Mouse (Mus musculus): ENCODE measurements at regions not wholly inside any gene's neighbourhood (a gene's known extent, or its start where the extent isn't known, plus 50 kb on each side); places are given as distances from the start of the nearest gene placed in this dataset.

DNA sequence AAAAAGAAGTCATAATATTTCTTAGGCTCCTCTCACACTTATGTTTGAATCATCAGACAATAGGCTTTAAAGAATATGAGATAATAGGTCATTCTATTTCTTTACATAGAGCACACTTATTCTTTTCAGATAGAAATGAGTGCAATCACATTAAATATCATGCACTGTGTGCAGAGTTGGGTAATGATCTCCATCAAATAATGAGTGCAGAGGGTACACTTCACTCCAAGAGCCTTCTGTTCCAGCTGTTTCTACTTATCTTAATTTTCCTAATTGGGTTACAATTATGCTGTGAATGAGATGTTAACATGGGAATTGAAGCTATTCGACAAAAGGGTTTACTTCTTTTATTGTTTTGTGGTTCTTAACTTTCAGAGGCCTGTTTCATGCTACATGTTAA lies 707.5 kb upstream of the Mdga2 start:
- Histone ChIP-seq H3K9me3 (no peaks in the 10 kb centered on the region), H3K4me1 (no peaks in the 10 kb centered on the region), H3K27me3 (replicated peaks) (no peaks in the 10 kb centered on the region), H3K36me3 (replicated peaks; ENCODE audit: low read length) (no peaks in the 10 kb centered on the region), H3K4me3 (replicated peaks) (no peak overlapping the region)
- TF ChIP-seq GATA1 (IDR thresholded peaks at IDR 0.05; ENCODE audit: borderline replicate concordance, low read length) (no peak), FLI1 (IDR thresholded peaks at IDR 0.05; ENCODE audit: low read length) (no peak)

DNA sequence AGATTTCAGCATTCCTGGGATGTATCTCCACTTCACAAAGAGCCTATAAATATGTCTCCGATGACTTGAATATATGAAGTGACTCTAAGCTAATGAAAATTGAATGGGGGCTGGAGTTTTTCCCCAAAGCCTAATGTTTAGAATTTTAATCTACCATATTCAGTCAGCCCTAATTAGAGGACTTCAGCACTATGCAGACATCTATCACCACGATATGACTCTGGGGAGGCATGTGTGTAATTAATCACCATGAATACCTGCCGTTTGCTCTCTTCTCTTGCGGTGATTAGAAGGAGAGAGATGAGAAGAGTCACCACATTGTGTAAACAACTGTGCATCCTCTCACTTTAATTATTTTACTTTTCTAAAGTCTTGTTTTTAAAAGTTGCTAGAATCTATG lies 692.3 kb upstream of the Mdga2 start:
- H3K9me3 ChIP-seq = no peaks in the 10 kb centered on the region
- H3K4me1 ChIP-seq = no peaks in the 10 kb centered on the region
- no peaks in the 10 kb centered on the region for H3K27me3 ChIP-seq (replicated peaks)
- TF ChIP-seq FLI1 (IDR thresholded peaks at IDR 0.05; ENCODE audit: low read length) (no peak), GATA1 (IDR thresholded peaks at IDR 0.05; ENCODE audit: borderline replicate concordance, low read length) (no peak)
- no peak overlapping the region for H3K4me3 ChIP-seq (replicated peaks)
- H3K36me3 ChIP-seq (replicated peaks; ENCODE audit: low read length) = no peaks in the 10 kb centered on the region

DNA sequence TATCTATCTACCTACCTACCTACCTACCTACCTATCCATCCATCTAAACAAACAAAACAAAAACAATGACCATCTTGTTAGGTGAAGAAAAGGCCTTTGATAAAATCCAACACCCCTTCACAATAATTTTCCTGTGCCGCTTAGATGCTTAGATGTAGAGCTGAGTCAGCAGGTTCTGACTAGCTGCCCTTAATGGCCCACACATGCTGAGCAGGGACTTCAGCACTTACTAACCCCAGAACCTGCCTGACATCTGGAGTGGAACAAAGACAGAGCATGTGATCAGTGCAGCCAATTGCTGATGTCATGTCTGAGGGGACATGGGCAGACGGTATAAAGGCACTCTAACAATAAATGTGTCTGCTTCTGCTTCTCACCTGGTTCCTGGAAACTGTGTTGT lies 664.9 kb upstream of the Mdga2 start:
- no peaks in the 10 kb centered on the region for H3K9me3 ChIP-seq
- H3K36me3 ChIP-seq (replicated peaks; ENCODE audit: low read length) = no peaks in the 10 kb centered on the region
- H3K4me1 ChIP-seq = no peaks in the 10 kb centered on the region
- no peaks in the 10 kb centered on the region for H3K27me3 ChIP-seq (replicated peaks)
- H3K4me3 ChIP-seq (replicated peaks) = peak overlapping the region; percentile 42
- TF ChIP-seq GATA1 (IDR thresholded peaks at IDR 0.05; ENCODE audit: borderline replicate concordance, low read length) (no peak), FLI1 (IDR thresholded peaks at IDR 0.05; ENCODE audit: low read length) (no peak)

DNA sequence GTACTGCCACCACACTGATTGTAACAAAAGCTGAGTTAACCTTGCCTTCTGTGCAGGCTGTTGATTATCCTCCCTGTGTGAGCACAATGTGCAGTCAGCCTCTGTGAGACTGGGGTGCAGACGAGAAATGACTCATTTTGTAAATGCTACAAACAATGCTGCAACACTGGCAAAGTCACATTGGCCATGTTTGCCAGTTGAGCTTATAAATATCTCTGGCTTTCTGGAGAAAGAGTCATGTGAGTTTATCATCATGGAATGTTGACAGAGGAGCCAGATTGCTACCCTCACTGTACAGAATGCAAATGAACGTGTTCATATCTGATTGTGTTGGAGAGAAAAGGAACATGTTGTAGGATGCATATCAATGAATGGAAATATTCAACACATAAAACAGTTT lies 640.3 kb upstream of the Mdga2 start:
- Histone ChIP-seq H3K9me3 (no peaks in the 10 kb centered on the region), H3K4me3 (replicated peaks) (no peak overlapping the region), H3K27me3 (replicated peaks) (no peaks in the 10 kb centered on the region), H3K36me3 (replicated peaks; ENCODE audit: low read length) (no peaks in the 10 kb centered on the region), H3K4me1 (no peaks in the 10 kb centered on the region)
- no peak for TF ChIP-seq FLI1 (IDR thresholded peaks at IDR 0.05; ENCODE audit: low read length)
- TF ChIP-seq GATA1 (IDR thresholded peaks at IDR 0.05; ENCODE audit: borderline replicate concordance, low read length) = no peak

DNA sequence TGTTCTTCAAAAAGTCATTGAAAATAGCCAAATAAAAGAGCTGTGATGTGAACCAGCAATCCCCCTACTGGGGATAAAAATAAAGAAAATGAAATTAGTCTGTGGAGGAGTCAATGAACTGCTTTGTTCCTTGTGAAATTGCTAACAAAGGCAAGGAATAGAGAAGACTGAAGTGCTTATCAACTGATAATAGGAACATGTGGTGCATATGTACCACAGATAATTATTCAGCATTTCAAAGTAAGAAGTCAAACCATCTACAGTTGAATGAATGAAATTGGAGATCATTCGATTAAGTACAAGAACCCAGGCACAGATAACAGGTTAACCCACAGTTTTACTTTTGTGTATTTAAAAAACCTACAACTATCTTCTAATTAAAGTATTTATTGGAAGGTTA lies 638.4 kb upstream of the Mdga2 start:
- H3K36me3 ChIP-seq (replicated peaks; ENCODE audit: low read length) = no peaks in the 10 kb centered on the region
- TF ChIP-seq GATA1 (IDR thresholded peaks at IDR 0.05; ENCODE audit: borderline replicate concordance, low read length) (no peak), FLI1 (IDR thresholded peaks at IDR 0.05; ENCODE audit: low read length) (no peak)
- no peaks in the 10 kb centered on the region for H3K27me3 ChIP-seq (replicated peaks)
- H3K4me3 ChIP-seq (replicated peaks) = no peak overlapping the region
- H3K9me3 ChIP-seq = no peaks in the 10 kb centered on the region
- H3K4me1 ChIP-seq = no peaks in the 10 kb centered on the region

DNA sequence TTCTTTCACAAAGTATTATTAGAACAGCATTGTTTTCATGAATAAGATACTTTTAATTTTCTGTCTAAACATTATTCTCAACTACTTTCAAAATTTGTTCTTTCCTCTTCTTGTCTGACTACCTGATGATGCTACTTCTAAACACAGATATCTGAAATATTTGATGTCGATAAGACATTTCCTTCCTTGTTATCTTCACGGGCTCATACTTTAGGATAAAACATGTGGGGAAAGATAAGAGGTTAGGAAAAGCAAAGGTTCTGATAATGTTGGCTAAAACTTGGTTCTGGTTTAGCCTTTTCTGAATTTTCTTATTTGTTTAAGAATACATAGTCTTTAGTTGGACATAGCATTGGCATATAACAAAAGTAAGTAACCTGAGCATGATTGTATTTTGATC lies 630.3 kb upstream of the Mdga2 start:
- Histone ChIP-seq H3K4me3 (replicated peaks) (no peak overlapping the region), H3K27me3 (replicated peaks) (no peaks in the 10 kb centered on the region), H3K9me3 (no peaks in the 10 kb centered on the region), H3K36me3 (replicated peaks; ENCODE audit: low read length) (no peaks in the 10 kb centered on the region), H3K4me1 (no peaks in the 10 kb centered on the region; the same call in 1 of the 2 replicates)
- TF ChIP-seq GATA1 (IDR thresholded peaks at IDR 0.05; ENCODE audit: borderline replicate concordance, low read length) (no peak), FLI1 (IDR thresholded peaks at IDR 0.05; ENCODE audit: low read length) (no peak)

DNA sequence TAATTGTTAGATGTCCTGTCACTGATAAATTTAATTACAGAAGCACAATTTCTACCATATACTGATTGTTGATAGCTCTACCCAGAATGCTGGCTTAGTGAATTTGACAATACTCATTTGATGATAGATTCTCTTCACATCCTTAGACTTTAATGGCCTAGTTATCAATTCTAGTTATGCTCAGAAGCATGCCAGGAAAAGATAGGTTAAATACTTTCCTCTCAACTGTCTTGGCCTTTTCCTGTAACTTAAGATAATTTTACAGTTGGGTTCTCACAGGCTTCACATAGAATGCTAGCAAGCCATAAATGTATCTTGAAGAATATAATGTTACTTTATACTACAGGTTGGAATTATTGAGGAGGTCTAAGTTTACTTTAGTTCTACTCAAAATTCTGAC lies 625.2 kb upstream of the Mdga2 start:
- H3K36me3 ChIP-seq (replicated peaks; ENCODE audit: low read length) = no peaks in the 10 kb centered on the region
- H3K4me3 ChIP-seq (replicated peaks) = no peak overlapping the region
- no peaks in the 10 kb centered on the region for H3K9me3 ChIP-seq
- TF ChIP-seq GATA1 (IDR thresholded peaks at IDR 0.05; ENCODE audit: borderline replicate concordance, low read length) = no peak
- no peak for TF ChIP-seq FLI1 (IDR thresholded peaks at IDR 0.05; ENCODE audit: low read length)
- no peaks in the 10 kb centered on the region for H3K27me3 ChIP-seq (replicated peaks)
- no peaks in the 10 kb centered on the region; the same call in 1 of the 2 replicates for H3K4me1 ChIP-seq

DNA sequence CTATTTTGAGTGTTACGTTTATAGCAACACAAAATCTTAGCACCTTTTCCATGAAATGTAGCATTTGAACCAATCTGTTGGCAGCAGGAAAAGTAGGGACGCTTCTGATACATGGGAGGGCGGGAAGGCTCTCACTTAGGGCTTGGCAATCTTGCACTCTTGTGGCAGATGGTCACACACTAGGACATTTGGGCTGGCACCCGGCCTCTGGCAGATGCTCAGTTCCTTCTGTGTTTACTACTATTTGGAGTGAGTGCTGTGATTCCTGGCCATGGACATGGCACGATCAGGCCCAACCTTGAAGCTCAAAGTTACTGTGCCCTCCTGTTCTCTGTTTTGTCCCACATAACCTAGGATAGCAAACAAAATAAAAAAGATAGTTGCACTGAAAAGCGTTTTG lies 581.9 kb upstream of the Mdga2 start:
- H3K36me3 ChIP-seq (replicated peaks; ENCODE audit: low read length) = no peaks in the 10 kb centered on the region
- TF ChIP-seq FLI1 (IDR thresholded peaks at IDR 0.05; ENCODE audit: low read length) = no peak
- TF ChIP-seq GATA1 (IDR thresholded peaks at IDR 0.05; ENCODE audit: borderline replicate concordance, low read length) = no peak

DNA sequence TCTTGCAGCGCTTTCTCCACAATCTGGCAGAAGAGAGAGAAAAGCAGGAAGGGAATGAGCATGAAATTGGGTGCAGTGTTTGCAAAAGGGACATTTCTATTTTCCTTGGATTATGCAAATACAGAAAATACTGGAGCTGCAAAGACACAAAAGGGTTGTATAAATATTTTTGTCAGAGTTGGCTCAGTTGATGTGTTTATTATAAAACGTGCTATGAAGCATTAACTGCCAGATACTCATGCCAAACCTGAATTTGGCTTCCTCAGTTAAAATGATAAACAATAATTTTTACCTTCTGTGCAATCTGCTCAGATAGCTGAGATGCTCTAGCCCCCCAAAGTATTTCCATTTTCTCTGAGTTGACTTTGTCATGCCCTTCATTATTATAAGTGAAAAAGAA lies 577.4 kb upstream of the Mdga2 start:
- no peaks in the 10 kb centered on the region for H3K9me3 ChIP-seq
- no peaks in the 10 kb centered on the region for H3K27me3 ChIP-seq (replicated peaks)
- H3K4me1 ChIP-seq = no peaks in the 10 kb centered on the region
- H3K4me3 ChIP-seq (replicated peaks) = no peak overlapping the region
- no peak for TF ChIP-seq FLI1 (IDR thresholded peaks at IDR 0.05; ENCODE audit: low read length)
- TF ChIP-seq GATA1 (IDR thresholded peaks at IDR 0.05; ENCODE audit: borderline replicate concordance, low read length) = no peak
- H3K36me3 ChIP-seq (replicated peaks; ENCODE audit: low read length) = no peaks in the 10 kb centered on the region

More for the DNA sequence above, 581.9 kb upstream of the Mdga2 start:
- H3K4me3 ChIP-seq (replicated peaks) = no peak overlapping the region
- no peaks in the 10 kb centered on the region for H3K4me1 ChIP-seq
- no peaks in the 10 kb centered on the region for H3K9me3 ChIP-seq
- H3K27me3 ChIP-seq (replicated peaks) = no peaks in the 10 kb centered on the region

All from megakaryocyte, embryonic 14.5 days (primary cell).